Mouse (Mus musculus) spleen, adult 2 months (tissue): ENCODE measurements at regions not wholly inside any gene's neighbourhood (a gene's known extent, or its start where the extent isn't known, plus 50 kb on each side); places are given as distances from the start of the nearest gene placed in this dataset.

Experiments
- DNase-seq, 2 experiments: peaks; one replicate each; pipeline versions ENCODE4 v3.0.0 to v3.0.0-alpha.2; 2012 to 2021; ENCODE audit warnings: low spot score in 2 of 2, low read depth in 1 of 2
- H3K27ac ChIP-seq: fragments of 200-500 bp; 2 replicates; pipeline ENCODE4 v1.5.1; 2012; ENCODE audit warnings: low read length, inconsistent platforms; ENCODE audit not compliant: insufficient read depth
- H3K27me3 ChIP-seq: fragments of 200-500 bp; 2 replicates; pipeline ENCODE4 v1.6.1; 2012; ENCODE audit warnings: mild to moderate bottlenecking, moderate library complexity, low read length, inconsistent platforms; ENCODE audit not compliant: control insufficient read depth, insufficient read depth
- H3K36me3 ChIP-seq: fragments of 200-500 bp; 2 replicates; pipeline ENCODE4 v1.6.1; 2012; ENCODE audit warnings: mild to moderate bottlenecking, low read length, inconsistent platforms; ENCODE audit not compliant: control insufficient read depth, insufficient read depth
- H3K4me1 ChIP-seq: fragments of 200-500 bp; 2 replicates; pipeline ENCODE4 v1.6.1; 2011; ENCODE audit warnings: inconsistent platforms; ENCODE audit not compliant: control insufficient read depth, insufficient read depth, insufficient read length
- H3K4me3 ChIP-seq: fragments of 200-500 bp; 2 replicates; pipeline ENCODE4 v1.5.1; 2011; ENCODE audit warnings: mild to moderate bottlenecking, inconsistent platforms; ENCODE audit not compliant: insufficient read depth, insufficient read length; ENCODE audit errors: extremely low read depth
- CTCF ChIP-seq: fragments of 200-500 bp; IDR thresholded peaks from 2 replicates; pipeline ENCODE4 v1.5.1; 2011; ENCODE audit warnings: mild to moderate bottlenecking, inconsistent platforms; ENCODE audit not compliant: insufficient read depth, insufficient read length, insufficient replicate concordance; ENCODE audit errors: extremely low read depth
- POLR2A ChIP-seq: fragments of 200-500 bp; IDR thresholded peaks from 2 replicates; pipeline ENCODE4 v1.6.1; 2011; ENCODE audit warnings: low read depth, low read length, inconsistent platforms
- WGBS: fragments of 180-500 bp; shearing (Covaris S2); methylation state at CpG from one replicate; pipeline ENCODE4 v1.1.7; 2018; 5-methylcytosine and 5-hydroxymethylcytosine counted together

GRCm38 (mm10) chr12:21503250-21503649 is 85.8 kb upstream of the Ywhaq start:
- TF ChIP-seq POLR2A (no peak), CTCF (no peak)
- no peaks in the 10 kb centered on the region for H3K27me3 ChIP-seq
- H3K4me3 ChIP-seq: no peak overlapping the region
- no peak overlapping the region for H3K27ac ChIP-seq
- 84% methylated on average over 4 of the region's 4 CpGs for WGBS
- no peaks in the 10 kb centered on the region for H3K4me1 ChIP-seq
- H3K36me3 ChIP-seq: no peaks in the 10 kb centered on the region
- DNase-seq: no peak

GRCm38 (mm10) chr12:21496974-21497373 is 79.5 kb upstream of the Ywhaq start:
- Histone ChIP-seq H3K4me1 (no peaks in the 10 kb centered on the region), H3K4me3 (no peak overlapping the region), H3K27ac (no peak overlapping the region), H3K36me3 (no peaks in the 10 kb centered on the region), H3K27me3 (no peaks in the 10 kb centered on the region; the same call in 1 of the 2 replicates)
- TF ChIP-seq POLR2A (no peak), CTCF (no peak)
- DNase-seq: no peak
- WGBS: 91% methylated on average over 5 of the region's 5 CpGs

GRCm38 (mm10) chr12:21495511-21495910 is 78.1 kb upstream of the Ywhaq start:
- no peak for DNase-seq
- 93% methylated on average over 6 of the region's 6 CpGs for WGBS
- Histone ChIP-seq H3K36me3 (no peaks in the 10 kb centered on the region), H3K27ac (no peak overlapping the region), H3K4me3 (no peak overlapping the region), H3K4me1 (no peaks in the 10 kb centered on the region), H3K27me3 (no peaks in the 10 kb centered on the region; the same call in 1 of the 2 replicates)
- TF ChIP-seq CTCF (no peak), POLR2A (no peak)

- 85% methylated on average over 3 of the region's 3 CpGs for WGBS
- H3K4me3 ChIP-seq: no peak overlapping the region
- no peaks in the 10 kb centered on the region; the same call in 1 of the 2 replicates for H3K27me3 ChIP-seq
- TF ChIP-seq CTCF (no peak), POLR2A (no peak)
- no peak for DNase-seq
- no peak overlapping the region for H3K27ac ChIP-seq
- H3K36me3 ChIP-seq: no peaks in the 10 kb centered on the region
- H3K4me1 ChIP-seq: no peaks in the 10 kb centered on the region
Measured at GRCm38 (mm10) chr12:21493471-21493870, 76.0 kb upstream of the Ywhaq start.

GRCm38 (mm10) chr12:21492549-21493291 is 75.3 kb upstream of the Ywhaq start:
- Histone ChIP-seq H3K27me3 (no peaks in the 10 kb centered on the region; the same call in 1 of the 2 replicates), H3K36me3 (no peaks in the 10 kb centered on the region), H3K27ac (no peak overlapping the region), H3K4me3 (no peak overlapping the region), H3K4me1 (no peaks in the 10 kb centered on the region)
- no peak for DNase-seq
- WGBS: 88% methylated on average over 8 of the region's 8 CpGs
- TF ChIP-seq POLR2A: no peak
- no peak for TF ChIP-seq CTCF

GRCm38 (mm10) chr12:21481644-21482043 is 64.2 kb upstream of the Ywhaq start:
- H3K27me3 ChIP-seq: no peaks in the 10 kb centered on the region
- DNase-seq: no peak
- TF ChIP-seq CTCF: no peak
- no peak for TF ChIP-seq POLR2A
- no peaks in the 10 kb centered on the region for H3K4me1 ChIP-seq
- H3K27ac ChIP-seq: no peak overlapping the region
- no peaks in the 10 kb centered on the region for H3K36me3 ChIP-seq
- 79% methylated on average over 2 of the region's 2 CpGs for WGBS
- H3K4me3 ChIP-seq: no peak overlapping the region

GRCm38 (mm10) chr12:21480226-21480625 is 62.8 kb upstream of the Ywhaq start:
- no peaks in the 10 kb centered on the region for H3K36me3 ChIP-seq
- WGBS: 44% methylated on average over 2 of the region's 2 CpGs

More at GRCm38 (mm10) chr12:21480226-21480625, 62.8 kb upstream of the Ywhaq start:
- no peak for TF ChIP-seq CTCF
- TF ChIP-seq POLR2A: no peak
- Histone ChIP-seq H3K4me1 (no peaks in the 10 kb centered on the region), H3K27me3 (no peaks in the 10 kb centered on the region), H3K27ac (no peak overlapping the region), H3K4me3 (no peak overlapping the region)
- DNase-seq: peak; percentile 9 to 64
